Mouse (Mus musculus) lung, postnatal 0 days (tissue): ENCODE results near the gene Galm. TPM values are rescaled to one million over a fixed set of nuclear protein-coding genes. Genes with fewer than 3 reads are reported as not detected.

ENCODE experiments used
- ATAC-seq: fragments of 200-750 bp; cut with Nextera tagmentation; 2 replicates; pipeline ENCODE4 v1.8.0; 2017; ENCODE audit warnings: moderate library complexity
- DNase-seq: peaks from one replicate; pipeline ENCODE4 v3.0.0-alpha.2; 2016; ENCODE audit warnings: low spot score
- H3K27ac ChIP-seq: fragments of 300-500 bp; sonication (generic); 2 replicates; pipeline ENCODE4 v1.5.1; 2014; ENCODE audit warnings: antibody characterized with exemption, mild to moderate bottlenecking, low read length, mixed read lengths
- H3K27me3 ChIP-seq: fragments of 300-500 bp; sonication (generic); replicated peaks from 2 replicates; pipeline ENCODE4 v1.6.1; 2014; ENCODE audit warnings: low read length, mixed read lengths; ENCODE audit not compliant: insufficient read depth
- H3K36me3 ChIP-seq: fragments of 300-500 bp; sonication (generic); 2 replicates; pipeline ENCODE4 v1.6.1; 2014; ENCODE audit warnings: low read length, mixed read lengths; ENCODE audit not compliant: insufficient read depth
- H3K4me1 ChIP-seq: fragments of 300-500 bp; sonication (generic); 2 replicates; pipeline ENCODE4 v1.6.1; 2014; ENCODE audit warnings: antibody characterized with exemption, low read depth, low read length, mixed read lengths; ENCODE audit not compliant: insufficient read depth
- H3K4me2 ChIP-seq: fragments of 300-500 bp; sonication (generic); replicated peaks from 2 replicates; pipeline ENCODE4 v1.6.1; 2014; ENCODE audit warnings: low read depth, mild to moderate bottlenecking, low read length, moderate library complexity, mixed read lengths
- H3K4me3 ChIP-seq: fragments of 300-500 bp; sonication (generic); 2 replicates; pipeline ENCODE4 v1.5.1; 2014; ENCODE audit warnings: low read depth, low read length
- H3K9ac ChIP-seq: fragments of 300-500 bp; sonication (generic); replicated peaks from 2 replicates; pipeline ENCODE4 v1.6.1; 2014; ENCODE audit warnings: low read depth, mild to moderate bottlenecking
- H3K9me3 ChIP-seq: fragments of 300-500 bp; sonication (generic); 2 replicates; pipeline ENCODE4 v1.6.1; 2016; ENCODE audit warnings: low read length, mixed read lengths
- CTCF ChIP-seq: IDR thresholded peaks from 2 replicates; pipeline ENCODE4 v1.5.1; 2016; ENCODE audit warnings: antibody characterized with exemption, mild to moderate bottlenecking
- EP300 ChIP-seq: IDR thresholded peaks from 2 replicates; pipeline ENCODE4 v1.6.1; 2016; ENCODE audit warnings: antibody characterized with exemption, mild to moderate bottlenecking, control low read depth
- WGBS: fragments of 180-500 bp; shearing (Covaris S2); extraction: QIAGEN DNeasy Blood & Tissue Kit; methylation state at CpG from one replicate; pipeline ENCODE4 v1.1.7; 2014; 5-methylcytosine and 5-hydroxymethylcytosine counted together
- polyA plus RNA-seq: library from polyadenylated mRNA; unstranded; fragments of >200 nt; fragmentation: Nextera tagmentation; extraction: Ambion mirVana; gene quantifications from 2 replicates; pipeline ENCODE4 v1.2.1, GENCODE M21; 2015

Galm gene
- polyA plus RNA-seq, 1 experiment from 2014 or later = 7.5 TPM

GRCm38 (mm10) chr17:80180468-80180867 lies 53.2 kb downstream of the Galm start:
- Histone ChIP-seq H3K4me2 (no peak overlapping the region), H3K27ac (no peak overlapping the region), H3K27me3 (no peaks in the 10 kb centered on the region), H3K4me1 (no peaks in the 10 kb centered on the region), H3K9ac (no peak overlapping the region), H3K9me3 (no peaks in the 10 kb centered on the region), H3K36me3 (no peaks in the 10 kb centered on the region), H3K4me3 (no peak overlapping the region)
- DNase-seq (no peak), ATAC-seq (no peak)
- no peak for TF ChIP-seq EP300
- TF ChIP-seq CTCF = no peak

DNA sequence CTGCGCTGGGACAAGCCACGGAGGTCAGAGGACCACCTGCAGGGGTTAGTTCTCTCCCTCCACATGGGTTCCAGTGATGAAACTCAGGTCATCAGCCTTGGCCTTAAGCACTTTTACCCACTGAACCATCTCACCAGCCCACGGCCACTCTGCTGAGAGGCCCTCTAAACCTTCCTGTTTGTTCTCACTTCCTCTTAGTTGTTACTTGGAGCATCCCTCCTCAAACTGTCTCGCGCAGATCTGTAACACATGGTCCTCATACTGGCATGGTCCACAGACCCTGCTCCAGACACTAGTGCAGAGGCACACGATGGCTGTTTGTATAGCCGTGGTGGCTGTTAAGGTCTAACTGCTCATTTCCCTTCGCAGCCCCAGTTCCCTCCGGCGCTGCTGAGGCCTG lies 56.3 kb downstream of the Galm start:
- H3K4me3 ChIP-seq = no peak overlapping the region
- no peaks in the 10 kb centered on the region for H3K9me3 ChIP-seq
- no peak for DNase-seq
- H3K4me2 ChIP-seq = no peak overlapping the region
- H3K9ac ChIP-seq = no peak overlapping the region
- no peak for ATAC-seq
- WGBS = 71% methylated on average over 9 of the region's 10 CpGs
- no peaks in the 10 kb centered on the region for H3K27me3 ChIP-seq
- H3K27ac ChIP-seq = no peak overlapping the region
- no peaks in the 10 kb centered on the region for H3K36me3 ChIP-seq
- no peaks in the 10 kb centered on the region for H3K4me1 ChIP-seq
- TF ChIP-seq CTCF = no peak
- TF ChIP-seq EP300 = no peak

- Histone ChIP-seq H3K9me3 (no peaks in the 10 kb centered on the region), H3K4me1 (no peaks in the 10 kb centered on the region), H3K27me3 (no peaks in the 10 kb centered on the region), H3K9ac (no peak overlapping the region), H3K36me3 (peaks cover 7% of the 10 kb centered on the region; the same call in 1 of the 2 replicates), H3K4me3 (no peak overlapping the region), H3K27ac (no peak overlapping the region), H3K4me2 (no peak overlapping the region)
- ATAC-seq = no peak
- peak; percentile 67 for DNase-seq
- 55% methylated on average over 5 of the region's 5 CpGs for WGBS
- TF ChIP-seq EP300 = no peak
- TF ChIP-seq CTCF = peak; percentile 57
Measured at GRCm38 (mm10) chr17:80193075-80193474, 65.8 kb downstream of the Galm start.

DNA sequence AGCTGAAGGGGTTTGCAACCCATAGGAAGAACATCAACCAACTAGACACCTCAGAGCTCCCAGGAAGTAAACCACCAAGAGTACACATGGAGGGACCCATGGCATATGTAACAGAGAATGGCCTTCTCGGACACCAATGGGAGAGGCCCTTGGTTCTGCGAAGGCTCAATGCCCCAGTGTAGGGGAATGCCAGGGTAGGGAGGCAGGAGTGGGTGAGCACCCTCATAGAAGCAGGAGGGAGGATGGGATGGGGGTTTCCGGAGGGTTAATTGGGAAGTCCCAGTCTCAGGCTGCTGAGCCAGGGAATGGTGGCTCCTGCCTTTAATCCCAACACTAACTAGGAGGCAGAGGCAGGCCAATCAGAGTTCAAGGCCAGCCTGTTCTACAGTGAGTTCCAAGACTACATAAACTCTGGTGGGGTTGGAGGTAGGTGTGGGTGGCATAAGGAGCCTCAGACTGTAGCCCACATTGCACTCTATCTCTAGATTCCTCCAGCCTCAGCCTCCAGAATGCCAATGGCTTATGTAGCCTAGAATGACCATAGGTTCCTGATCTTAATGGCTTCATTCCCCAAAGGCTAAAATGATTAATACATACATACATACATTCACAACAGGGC lies 72.0 kb downstream of the Galm start:
- no peak for ATAC-seq
- DNase-seq = no peak
- H3K9ac ChIP-seq = no peak overlapping the region
- no peak overlapping the region for H3K4me2 ChIP-seq
- no peaks in the 10 kb centered on the region for H3K4me1 ChIP-seq
- H3K36me3 ChIP-seq = peaks cover 14% of the 10 kb centered on the region; the same call in 1 of the 2 replicates
- no peaks in the 10 kb centered on the region for H3K9me3 ChIP-seq
- TF ChIP-seq CTCF (no peak), EP300 (no peak)
- H3K4me3 ChIP-seq = no peak overlapping the region
- 84% methylated on average over 3 of the region's 3 CpGs for WGBS
- no peaks in the 10 kb centered on the region for H3K27me3 ChIP-seq
- no peak overlapping the region for H3K27ac ChIP-seq

DNA sequence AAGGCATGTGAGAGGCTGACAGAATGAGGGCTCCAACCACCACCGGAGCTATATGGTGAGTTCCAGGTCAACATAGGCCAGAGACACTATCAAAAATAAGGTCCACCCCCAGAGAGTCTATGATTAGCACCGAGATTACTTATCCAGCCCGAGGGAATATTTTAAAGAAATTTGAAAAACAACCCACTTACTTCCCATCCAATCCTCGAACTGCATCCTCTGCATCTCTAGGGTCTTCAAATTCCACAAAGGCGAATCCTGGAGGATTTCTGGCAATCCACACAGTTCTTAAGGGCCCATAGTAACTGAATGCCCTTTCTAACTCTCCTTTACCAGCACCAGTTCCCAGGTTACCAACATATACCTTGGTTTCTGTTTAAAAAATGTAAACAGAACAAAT lies 78.4 kb downstream of the Galm start:
- Histone ChIP-seq H3K4me3 (peak overlapping the region; percentile 98), H3K9ac (no peak overlapping the region; the same call in none of the 2 replicates), H3K27me3 (no peaks in the 10 kb centered on the region), H3K36me3 (peaks cover 7% of the 10 kb centered on the region; the same call in 1 of the 2 replicates), H3K4me2 (peak overlapping the region; percentile 90), H3K27ac (peak overlapping the region; percentile 99; the same call in 1 of the 2 replicates), H3K4me1 (no peaks in the 10 kb centered on the region), H3K9me3 (no peaks in the 10 kb centered on the region)
- ATAC-seq = no peak
- no peak for DNase-seq
- 9% methylated on average over 5 of the region's 5 CpGs for WGBS
- TF ChIP-seq EP300 (no peak), CTCF (no peak)

DNA sequence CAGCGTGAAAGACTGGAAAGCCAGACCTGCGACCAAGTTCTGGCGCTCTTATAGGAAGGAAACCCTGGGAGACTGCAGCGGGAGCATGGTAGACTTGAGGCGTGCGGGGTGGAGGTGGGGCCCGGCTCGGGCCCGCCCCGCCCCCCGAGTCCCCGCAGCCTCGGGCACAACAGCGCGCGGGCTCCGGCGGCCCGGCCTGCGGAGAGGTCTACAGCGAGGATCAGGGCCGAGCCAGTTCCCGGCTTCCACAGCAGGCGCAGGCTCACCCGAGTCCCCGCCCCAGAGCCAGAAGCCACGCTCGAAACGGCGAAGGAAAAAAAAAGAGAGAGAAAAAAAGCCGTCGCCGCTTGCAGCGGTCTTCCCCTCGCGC lies 79.0 kb downstream of the Galm start:
- peaks cover 7% of the 10 kb centered on the region; the same call in 1 of the 2 replicates for H3K36me3 ChIP-seq
- H3K9ac ChIP-seq = peak overlapping the region; percentile 80
- H3K4me2 ChIP-seq = peak overlapping the region; percentile 90
- ATAC-seq (peak; percentile 47), DNase-seq (no peak)
- peak overlapping the region; percentile 98 for H3K4me3 ChIP-seq
- TF ChIP-seq CTCF (no peak), EP300 (no peak)
- peak overlapping the region; percentile 99 for H3K27ac ChIP-seq
- no peaks in the 10 kb centered on the region for H3K4me1 ChIP-seq
- WGBS = under 1% methylated on average over 36 of the region's 36 CpGs
- H3K27me3 ChIP-seq = no peaks in the 10 kb centered on the region
- H3K9me3 ChIP-seq = no peaks in the 10 kb centered on the region
